Mouse (Mus musculus): ENCODE measurements at regions not wholly inside any gene's neighbourhood (a gene's known extent, or its start where the extent isn't known, plus 50 kb on each side); places are given as distances from the start of the nearest gene placed in this dataset.

GRCm38 (mm10) chr14:62035416-62035815 lies 257.0 kb upstream of the Rnaseh2b start:
- TF ChIP-seq TAL1 (conservative IDR thresholded peaks at IDR 0.05; ENCODE audit: low read depth, low read length): no peak
- no peak for TF ChIP-seq POLR2AphosphoS5 (IDR thresholded peaks at IDR 0.05; ENCODE audit: insufficient replicate concordance, low read depth, low read length)
- no peak for TF ChIP-seq GATA1 (IDR thresholded peaks at IDR 0.05; ENCODE audit: borderline replicate concordance, low read length)
- TF ChIP-seq GATA2 (IDR thresholded peaks at IDR 0.05; ENCODE audit: borderline replicate concordance, low read depth, low read length): no peak
- TF ChIP-seq CTCF (IDR thresholded peaks at IDR 0.05; ENCODE audit: low read depth, low read length): no peak
- Histone ChIP-seq H3K36me3 (replicated peaks) (no peaks in the 10 kb centered on the region), H3K27me3 (ENCODE audit: insufficient read depth, low read length) (peaks cover 11% of the 10 kb centered on the region), H3K4me1 (ENCODE audit: insufficient read depth, low read depth, low read length) (peaks cover 17% of the 10 kb centered on the region), H3K9me3 (replicated peaks) (no peaks in the 10 kb centered on the region), H3K4me3 (ENCODE audit: low read depth, low read length) (no peak overlapping the region)
- ATAC-seq (ENCODE audit: extremely low read depth, insufficient number of reproducible peaks, low FRiP score, poor library complexity, severe bottlenecking) (no peak), DNase-seq (ENCODE audit: low spot score) (no peak)

DNA sequence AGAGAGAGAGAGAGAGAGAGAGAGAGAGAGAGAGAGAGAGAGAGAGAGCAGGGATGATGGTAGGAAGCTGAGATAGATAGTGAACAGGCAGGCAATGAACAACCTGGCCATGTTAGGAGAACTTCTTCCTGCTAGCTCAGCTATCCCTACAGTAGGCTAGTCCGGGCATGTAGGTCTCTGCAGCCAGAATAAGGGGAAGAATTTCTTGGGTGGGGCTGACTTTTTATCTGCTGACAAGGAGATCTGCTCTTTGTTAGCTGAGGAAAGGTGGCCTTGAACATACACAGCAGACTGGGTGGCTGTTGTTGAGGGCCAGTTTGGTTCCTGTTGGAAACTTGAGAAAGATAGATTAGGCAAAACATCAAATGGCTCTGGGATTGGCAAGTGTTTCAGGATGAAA lies 254.9 kb upstream of the Rnaseh2b start:
- ATAC-seq (ENCODE audit: extremely low read depth, insufficient number of reproducible peaks, low FRiP score, poor library complexity, severe bottlenecking) (peak; percentile 34; the same call in 1 of the 2 replicates), DNase-seq (ENCODE audit: low spot score) (no peak)
- Histone ChIP-seq H3K4me3 (ENCODE audit: low read depth, low read length) (no peak overlapping the region), H3K36me3 (replicated peaks) (no peaks in the 10 kb centered on the region), H3K9me3 (replicated peaks) (no peaks in the 10 kb centered on the region), H3K4me1 (ENCODE audit: insufficient read depth, low read depth, low read length) (peaks cover 17% of the 10 kb centered on the region), H3K27me3 (ENCODE audit: insufficient read depth, low read length) (peaks cover 4% of the 10 kb centered on the region; the same call in 1 of the 2 replicates)
- TF ChIP-seq CTCF (IDR thresholded peaks at IDR 0.05; ENCODE audit: low read depth, low read length): no peak

DNA sequence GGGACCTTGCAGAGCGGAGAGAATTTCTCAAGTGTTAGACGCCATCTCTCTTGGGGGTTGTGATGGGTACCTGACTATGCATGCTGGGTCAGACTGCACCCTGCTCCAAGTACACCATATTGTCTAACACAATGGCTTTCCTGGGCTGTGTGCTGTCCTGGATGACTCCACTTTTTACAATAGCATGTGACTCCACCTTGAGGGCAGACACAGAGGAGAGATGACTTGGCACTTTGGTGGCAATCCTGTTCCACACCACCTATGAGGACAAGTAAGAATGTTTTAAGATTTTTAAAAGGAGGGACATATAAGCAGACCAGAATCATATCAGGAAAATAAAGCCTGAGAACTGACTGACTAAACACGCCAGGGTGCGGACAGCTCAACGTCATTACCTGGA lies 254.5 kb upstream of the Rnaseh2b start:
- Histone ChIP-seq H3K27me3 (ENCODE audit: insufficient read depth, low read length) (peaks cover 2% of the 10 kb centered on the region; the same call in 1 of the 2 replicates), H3K9me3 (replicated peaks) (no peaks in the 10 kb centered on the region), H3K4me3 (ENCODE audit: low read depth, low read length) (no peak overlapping the region), H3K36me3 (replicated peaks) (no peaks in the 10 kb centered on the region), H3K4me1 (ENCODE audit: insufficient read depth, low read depth, low read length) (peaks cover 17% of the 10 kb centered on the region)
- TF ChIP-seq GATA1 (IDR thresholded peaks at IDR 0.05; ENCODE audit: borderline replicate concordance, low read length) (no peak), TAL1 (conservative IDR thresholded peaks at IDR 0.05; ENCODE audit: low read depth, low read length) (no peak), GATA2 (IDR thresholded peaks at IDR 0.05; ENCODE audit: borderline replicate concordance, low read depth, low read length) (no peak), POLR2AphosphoS5 (IDR thresholded peaks at IDR 0.05; ENCODE audit: insufficient replicate concordance, low read depth, low read length) (no peak), CTCF (IDR thresholded peaks at IDR 0.05; ENCODE audit: low read depth, low read length) (no peak)
- ATAC-seq (ENCODE audit: extremely low read depth, insufficient number of reproducible peaks, low FRiP score, poor library complexity, severe bottlenecking) (no peak), DNase-seq (ENCODE audit: low spot score) (no peak)

DNA sequence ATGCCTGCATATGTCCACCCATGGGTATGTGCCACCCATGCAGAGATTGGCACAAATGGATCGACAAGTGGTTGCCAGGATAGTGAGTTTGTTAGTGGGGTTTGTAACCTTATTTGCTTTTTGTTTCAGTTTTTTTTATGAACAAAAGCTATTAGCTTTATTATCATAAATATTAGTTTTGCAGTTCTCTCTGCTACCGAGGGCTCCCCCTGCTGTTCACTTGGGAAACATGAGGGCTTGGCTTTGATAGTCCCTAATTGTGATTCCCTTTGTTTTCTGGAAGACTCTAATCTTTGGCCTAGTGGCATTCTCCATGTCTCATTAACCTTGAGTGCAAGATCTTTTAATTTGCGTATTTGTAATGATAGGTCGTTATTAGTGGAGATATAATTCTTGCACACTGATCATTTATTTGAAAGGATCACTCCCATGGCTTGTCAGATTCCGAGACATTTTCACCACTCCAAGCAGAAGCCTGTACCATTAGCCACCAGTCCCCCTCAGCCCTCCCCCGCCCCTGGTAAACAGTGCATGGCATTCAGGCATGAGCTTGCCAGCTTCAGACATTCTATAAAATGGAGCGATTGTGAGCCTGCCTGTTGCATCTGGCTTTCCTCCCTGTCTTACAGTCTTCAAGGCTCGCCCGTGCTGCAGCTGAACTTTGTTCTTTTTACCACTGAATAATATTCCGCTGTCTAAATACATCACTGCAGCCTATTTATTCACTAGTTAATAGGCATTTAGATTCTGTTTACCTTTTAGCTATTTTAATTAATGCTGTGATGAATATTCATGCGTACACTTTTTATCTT lies 249.9 kb upstream of the Rnaseh2b start:
- DNase-seq (ENCODE audit: low spot score): peak; percentile 11
- Histone ChIP-seq H3K4me3 (ENCODE audit: low read depth, low read length) (no peak overlapping the region), H3K4me1 (ENCODE audit: insufficient read depth, low read depth, low read length) (peaks cover 9% of the 10 kb centered on the region), H3K9me3 (replicated peaks) (no peaks in the 10 kb centered on the region), H3K27me3 (ENCODE audit: insufficient read depth, low read length) (0 out of 2 replicates have a peak, but pooled peaks cover 2% of the 10 kb centered on the region), H3K36me3 (replicated peaks) (no peaks in the 10 kb centered on the region)
- TF ChIP-seq GATA2 (IDR thresholded peaks at IDR 0.05; ENCODE audit: borderline replicate concordance, low read depth, low read length): no peak
- no peak for TF ChIP-seq CTCF (IDR thresholded peaks at IDR 0.05; ENCODE audit: low read depth, low read length)
- no peak for TF ChIP-seq GATA1 (IDR thresholded peaks at IDR 0.05; ENCODE audit: borderline replicate concordance, low read length)
- no peak for TF ChIP-seq POLR2AphosphoS5 (IDR thresholded peaks at IDR 0.05; ENCODE audit: insufficient replicate concordance, low read depth, low read length)
- no peak for TF ChIP-seq TAL1 (conservative IDR thresholded peaks at IDR 0.05; ENCODE audit: low read depth, low read length)
- ATAC-seq (ENCODE audit: extremely low read depth, insufficient number of reproducible peaks, low FRiP score, poor library complexity, severe bottlenecking): no peak

DNA sequence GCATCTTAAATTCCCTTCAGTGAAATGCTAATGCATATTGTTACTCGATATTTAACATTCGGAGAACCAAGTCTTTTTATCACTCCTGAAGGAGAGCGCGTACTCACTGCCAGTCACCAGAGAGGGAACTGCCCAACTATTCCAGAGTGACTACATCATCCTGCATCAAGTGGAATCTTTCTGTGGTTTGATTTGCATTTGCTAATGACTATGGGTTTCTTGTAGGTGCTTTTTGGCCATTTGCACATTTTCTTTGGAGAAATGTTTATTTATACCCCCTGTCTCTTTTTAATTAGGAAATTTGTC lies 249.3 kb upstream of the Rnaseh2b start:
- ATAC-seq (ENCODE audit: extremely low read depth, insufficient number of reproducible peaks, low FRiP score, poor library complexity, severe bottlenecking): no peak
- DNase-seq (ENCODE audit: low spot score): no peak
- no peak overlapping the region for H3K4me3 ChIP-seq (ENCODE audit: low read depth, low read length)
- H3K9me3 ChIP-seq (replicated peaks): no peaks in the 10 kb centered on the region
- peaks cover 2% of the 10 kb centered on the region; the same call in 1 of the 2 replicates for H3K27me3 ChIP-seq (ENCODE audit: insufficient read depth, low read length)
- H3K4me1 ChIP-seq (ENCODE audit: insufficient read depth, low read depth, low read length): peaks cover 4% of the 10 kb centered on the region; the same call in 1 of the 2 replicates
- no peaks in the 10 kb centered on the region for H3K36me3 ChIP-seq (replicated peaks)
- no peak for TF ChIP-seq GATA2 (IDR thresholded peaks at IDR 0.05; ENCODE audit: borderline replicate concordance, low read depth, low read length)
- no peak for TF ChIP-seq CTCF (IDR thresholded peaks at IDR 0.05; ENCODE audit: low read depth, low read length)
- TF ChIP-seq GATA1 (IDR thresholded peaks at IDR 0.05; ENCODE audit: borderline replicate concordance, low read length): no peak
- no peak for TF ChIP-seq POLR2AphosphoS5 (IDR thresholded peaks at IDR 0.05; ENCODE audit: insufficient replicate concordance, low read depth, low read length)
- no peak for TF ChIP-seq TAL1 (conservative IDR thresholded peaks at IDR 0.05; ENCODE audit: low read depth, low read length)

DNA sequence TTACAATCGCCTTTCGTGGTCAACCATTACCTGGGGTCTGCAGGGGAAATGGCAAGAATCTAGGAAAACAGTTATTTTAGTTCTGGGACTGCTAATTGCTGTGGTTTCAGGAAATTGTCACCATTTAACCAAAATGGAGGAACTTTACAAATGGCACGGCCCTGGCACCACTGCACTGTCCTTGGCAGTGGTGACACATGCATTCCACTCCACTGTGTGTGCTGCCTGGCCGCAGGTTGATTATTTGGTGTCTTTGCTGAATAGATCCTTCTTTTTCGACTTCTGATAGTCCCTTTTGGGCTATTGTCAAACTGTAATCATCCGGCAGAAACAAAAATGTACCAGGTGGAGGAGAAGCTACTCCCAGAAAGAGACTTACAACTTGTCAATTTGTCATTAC lies 241.4 kb upstream of the Rnaseh2b start:
- TF ChIP-seq CTCF (IDR thresholded peaks at IDR 0.05; ENCODE audit: low read depth, low read length) (no peak), GATA2 (IDR thresholded peaks at IDR 0.05; ENCODE audit: borderline replicate concordance, low read depth, low read length) (no peak), TAL1 (conservative IDR thresholded peaks at IDR 0.05; ENCODE audit: low read depth, low read length) (no peak), POLR2AphosphoS5 (IDR thresholded peaks at IDR 0.05; ENCODE audit: insufficient replicate concordance, low read depth, low read length) (no peak), GATA1 (IDR thresholded peaks at IDR 0.05; ENCODE audit: borderline replicate concordance, low read length) (no peak)
- H3K27me3 ChIP-seq (ENCODE audit: insufficient read depth, low read length): peaks cover 4% of the 10 kb centered on the region; the same call in 1 of the 2 replicates
- H3K9me3 ChIP-seq (replicated peaks): no peaks in the 10 kb centered on the region
- DNase-seq (ENCODE audit: low spot score) (no peak), ATAC-seq (ENCODE audit: extremely low read depth, insufficient number of reproducible peaks, low FRiP score, poor library complexity, severe bottlenecking) (no peak)
- H3K4me1 ChIP-seq (ENCODE audit: insufficient read depth, low read depth, low read length): no peaks in the 10 kb centered on the region
- H3K4me3 ChIP-seq (ENCODE audit: low read depth, low read length): no peak overlapping the region
- no peaks in the 10 kb centered on the region for H3K36me3 ChIP-seq (replicated peaks)

All from G1E (cell line).